Mouse (Mus musculus) Muller cell, postnatal 12 days (primary cell): Measurements from ENCODE around the gene Pole.
A peak's percentile ranks its signal among the peaks of the same experiment; 100 is the strongest.

ENCODE experiments used
- DNase-seq: peaks from one replicate; pipeline ENCODE4 v3.0.0-alpha.2; 2015; ENCODE audit errors: inconsistent ontology term

Pole gene

GRCm38 (mm10) chr5:110344524-110344923 lies 58.4 kb downstream of the Pole start, which contains the start of gene Lrcol1:
TSS of gene Lrcol1 (plus strand) at chr5:110344730.
- DNase-seq = no peak

- DNase-seq = no peak
Observed at GRCm38 (mm10) chr5:110345553-110345952, 59.4 kb downstream of the Pole start.

- no peak for DNase-seq
Observed at GRCm38 (mm10) chr5:110347006-110347405, 60.9 kb downstream of the Pole start.

GRCm38 (mm10) chr5:110354716-110355115 lies 68.6 kb downstream of the Pole start:
- DNase-seq = no peak

GRCm38 (mm10) chr5:110357531-110358179 lies 71.5 kb downstream of the Pole start:
- DNase-seq = peak; percentile 66

GRCm38 (mm10) chr5:110361465-110361864 lies 75.4 kb downstream of the Pole start:
- no peak for DNase-seq

- DNase-seq = no peak
Observed at GRCm38 (mm10) chr5:110362813-110363178, 76.7 kb downstream of the Pole start.

- peak; percentile 79 for DNase-seq
Observed at GRCm38 (mm10) chr5:110363179-110363821, 77.2 kb downstream of the Pole start.

- no peak for DNase-seq
Observed at GRCm38 (mm10) chr5:110363822-110364545, 77.9 kb downstream of the Pole start.

GRCm38 (mm10) chr5:110376802-110377433 lies 90.8 kb downstream of the Pole start:
- DNase-seq = peak; percentile 39

- no peak for DNase-seq
Observed at GRCm38 (mm10) chr5:110378181-110378583, 92.1 kb downstream of the Pole start.

- no peak for DNase-seq
Observed at GRCm38 (mm10) chr5:110379086-110379485, 93.0 kb downstream of the Pole start.

GRCm38 (mm10) chr5:110379823-110380222 lies 93.7 kb downstream of the Pole start:
- DNase-seq = no peak

- DNase-seq = no peak
Observed at GRCm38 (mm10) chr5:110384491-110384890, 98.4 kb downstream of the Pole start.

GRCm38 (mm10) chr5:110385263-110385662 lies 99.2 kb downstream of the Pole start:
- no peak for DNase-seq

- peak; percentile 70 for DNase-seq
Observed at GRCm38 (mm10) chr5:110386371-110387330, 100.5 kb downstream of the Pole start.
